Mouse (Mus musculus) forebrain, postnatal 0 days (tissue): Measurements from ENCODE around the gene Casz1. TPM values are rescaled to one million over a fixed set of nuclear protein-coding genes. Genes with fewer than 3 reads are reported as not detected.
A peak's percentile ranks its signal among the peaks of the same experiment; 100 is the strongest.

Experiments
- ATAC-seq: fragments of 200-750 bp; cut with Nextera tagmentation; 2 replicates; pipeline ENCODE4 v1.8.0; 2017; ENCODE audit warnings: mild to moderate bottlenecking, moderate library complexity
- DNase-seq: peaks from one replicate; pipeline ENCODE4 v3.0.0-alpha.2; 2015
- H3K27ac ChIP-seq: fragments of 300-500 bp; sonication (generic); 2 replicates; pipeline ENCODE4 v1.5.1; 2014; ENCODE audit warnings: low read depth, mild to moderate bottlenecking, antibody characterized with exemption, low read length, moderate library complexity, mixed read lengths
- H3K27me3 ChIP-seq: fragments of 300-500 bp; sonication (generic); 2 replicates; pipeline ENCODE4 v1.6.1; 2014; ENCODE audit warnings: mild to moderate bottlenecking, low read length, mixed read lengths; ENCODE audit not compliant: insufficient read depth
- H3K36me3 ChIP-seq: fragments of 300-500 bp; sonication (generic); 2 replicates; pipeline ENCODE4 v1.6.1; 2014; ENCODE audit warnings: mild to moderate bottlenecking, moderate library complexity; ENCODE audit not compliant: insufficient read depth
- H3K4me1 ChIP-seq: fragments of 300-500 bp; sonication (generic); 2 replicates; pipeline ENCODE4 v1.6.1; 2014; ENCODE audit warnings: antibody characterized with exemption; ENCODE audit not compliant: insufficient read depth
- H3K4me2 ChIP-seq: fragments of 300-500 bp; sonication (generic); 2 replicates; pipeline ENCODE4 v1.6.1; 2014; ENCODE audit warnings: low read depth, mild to moderate bottlenecking, moderate library complexity
- H3K4me3 ChIP-seq: fragments of 300-500 bp; sonication (generic); 2 replicates; pipeline ENCODE4 v1.5.1; 2014; ENCODE audit warnings: low read depth, low read length, mixed read lengths
- H3K9ac ChIP-seq: fragments of 300-500 bp; sonication (generic); 2 replicates; pipeline ENCODE4 v1.6.1; 2014; ENCODE audit warnings: mild to moderate bottlenecking
- H3K9me3 ChIP-seq: fragments of 300-500 bp; sonication (generic); 2 replicates; pipeline ENCODE4 v1.6.1; 2016; ENCODE audit warnings: low read length
- CTCF ChIP-seq: sonication (generic); IDR thresholded peaks from 2 replicates; pipeline ENCODE4 v1.5.1; 2016; ENCODE audit warnings: antibody characterized with exemption, control low read depth, low read depth
- WGBS: fragments of 180-500 bp; shearing (Covaris S2); extraction: QIAGEN DNeasy Blood & Tissue Kit; methylation state at CpG from one replicate; pipeline ENCODE4 v1.1.7; 2014; 5-methylcytosine and 5-hydroxymethylcytosine counted together
- polyA plus RNA-seq: library from polyadenylated mRNA; unstranded; fragments of >200 nt; fragmentation: Nextera tagmentation; extraction: Ambion mirVana; gene quantifications from 2 replicates; pipeline ENCODE4 v1.2.1, GENCODE M21; 2015
- total RNA-seq: library from RNA; depleted of rRNA; stranded (reverse); fragments of >200 nt; gene quantifications from 2 replicates; pipeline ENCODE4 v1.2.3, GENCODE M21; 2014

Casz1 gene
- total and polyA plus RNA-seq, 2 experiments from 2014 or later, result 1.1 to 3.1 TPM

GRCm38 (mm10) chr4:148853057-148853456 is 48.8 kb downstream of the Casz1 start:
- TF ChIP-seq CTCF, result no peak
- Histone ChIP-seq H3K27ac (no peak overlapping the region), H3K36me3 (no peaks in the 10 kb centered on the region), H3K27me3 (no peaks in the 10 kb centered on the region), H3K4me3 (no peak overlapping the region), H3K9ac (no peak overlapping the region), H3K4me2 (no peak overlapping the region), H3K9me3 (no peaks in the 10 kb centered on the region), H3K4me1 (peaks cover 15% of the 10 kb centered on the region)
- no peak for ATAC-seq
- 73% methylated on average over 4 of the region's 4 CpGs for WGBS
- DNase-seq, result no peak

GRCm38 (mm10) chr4:148854093-148854492 is 49.9 kb downstream of the Casz1 start:
- no peak overlapping the region for H3K4me3 ChIP-seq
- no peaks in the 10 kb centered on the region for H3K27me3 ChIP-seq
- no peak overlapping the region for H3K27ac ChIP-seq
- no peaks in the 10 kb centered on the region for H3K9me3 ChIP-seq
- no peak overlapping the region for H3K9ac ChIP-seq
- DNase-seq, result no peak
- no peak for ATAC-seq
- WGBS, result 27% methylated on average over 2 of the region's 2 CpGs
- H3K4me2 ChIP-seq, result no peak overlapping the region
- H3K4me1 ChIP-seq, result peaks cover 15% of the 10 kb centered on the region
- no peak for TF ChIP-seq CTCF
- no peaks in the 10 kb centered on the region for H3K36me3 ChIP-seq

GRCm38 (mm10) chr4:148855527-148855926 is 51.3 kb downstream of the Casz1 start:
- Histone ChIP-seq H3K27ac (peak overlapping the region; percentile 59; the same call in 1 of the 2 replicates), H3K4me2 (no peak overlapping the region), H3K36me3 (no peaks in the 10 kb centered on the region), H3K27me3 (no peaks in the 10 kb centered on the region), H3K9ac (no peak overlapping the region), H3K4me1 (peaks cover 27% of the 10 kb centered on the region), H3K9me3 (no peaks in the 10 kb centered on the region), H3K4me3 (no peak overlapping the region)
- ATAC-seq, result no peak
- TF ChIP-seq CTCF, result no peak
- 78% methylated on average over 5 of the region's 5 CpGs for WGBS
- no peak for DNase-seq

- Histone ChIP-seq H3K4me2 (no peak overlapping the region), H3K9me3 (no peaks in the 10 kb centered on the region), H3K9ac (no peak overlapping the region), H3K4me3 (no peak overlapping the region), H3K27me3 (no peaks in the 10 kb centered on the region), H3K4me1 (peaks cover 29% of the 10 kb centered on the region), H3K27ac (peak overlapping the region; percentile 46; the same call in 1 of the 2 replicates), H3K36me3 (no peaks in the 10 kb centered on the region)
- ATAC-seq (peak; percentile 35; the same call in 1 of the 2 replicates), DNase-seq (no peak)
- no peak for TF ChIP-seq CTCF
- WGBS, result 42% methylated on average over 4 of the region's 4 CpGs
Measured at GRCm38 (mm10) chr4:148856216-148856615, 52.0 kb downstream of the Casz1 start.

- H3K4me2 ChIP-seq, result no peak overlapping the region
- ATAC-seq (no peak; the same call in 1 of the 2 replicates), DNase-seq (no peak)
- H3K27me3 ChIP-seq, result no peaks in the 10 kb centered on the region
- 56% methylated on average over 13 of the region's 13 CpGs for WGBS
- no peak overlapping the region for H3K9ac ChIP-seq
- H3K27ac ChIP-seq, result no peak overlapping the region
- peaks cover 23% of the 10 kb centered on the region for H3K4me1 ChIP-seq
- TF ChIP-seq CTCF, result peak; percentile 60
- H3K4me3 ChIP-seq, result no peak overlapping the region
- no peaks in the 10 kb centered on the region for H3K36me3 ChIP-seq
- H3K9me3 ChIP-seq, result no peaks in the 10 kb centered on the region
Measured at GRCm38 (mm10) chr4:148857398-148858084, 53.3 kb downstream of the Casz1 start.

- no peak for ATAC-seq
- Histone ChIP-seq H3K4me2 (no peak overlapping the region), H3K27ac (no peak overlapping the region), H3K36me3 (no peaks in the 10 kb centered on the region), H3K27me3 (no peaks in the 10 kb centered on the region), H3K4me3 (no peak overlapping the region), H3K9ac (no peak overlapping the region), H3K9me3 (no peaks in the 10 kb centered on the region), H3K4me1 (peaks cover 23% of the 10 kb centered on the region)
- DNase-seq, result no peak
- 77% methylated on average over 7 of the region's 7 CpGs for WGBS
- no peak for TF ChIP-seq CTCF
Measured at GRCm38 (mm10) chr4:148858194-148858593, 54.0 kb downstream of the Casz1 start.

GRCm38 (mm10) chr4:148859415-148859814 is 55.2 kb downstream of the Casz1 start:
- TF ChIP-seq CTCF, result no peak
- Histone ChIP-seq H3K4me2 (peak overlapping the region; percentile 57), H3K9ac (no peak overlapping the region), H3K27me3 (0 out of 2 replicates have a peak, but pooled peaks cover 2% of the 10 kb centered on the region), H3K9me3 (no peaks in the 10 kb centered on the region), H3K4me1 (peaks cover 23% of the 10 kb centered on the region), H3K27ac (0 out of 2 replicates have a peak overlapping the region, but pooled peaks have one; percentile 4), H3K4me3 (peak overlapping the region; percentile 24; the same call in 1 of the 2 replicates), H3K36me3 (no peaks in the 10 kb centered on the region)
- 30% methylated on average over 7 of the region's 7 CpGs for WGBS
- ATAC-seq (no peak), DNase-seq (no peak)
